Mouse (Mus musculus): Measurements from ENCODE around the gene Mogs. TPM values are rescaled to one million over a fixed set of nuclear protein-coding genes. Genes with fewer than 3 reads are reported as not detected.

The Mogs gene
- total and polyA plus RNA-seq, 3 experiments: 150 to 209 TPM; not detected in 1

GRCm38 (mm10) chr6:83134951-83135513, 19.7 kb downstream of the Mogs start, which contains the start of gene Rtkn:
Rtkn (plus strand) TSS chr6:83135463.
- Histone ChIP-seq H3K36me3 (ENCODE audit: control insufficient read depth in 1 of 2, insufficient read depth in 2 of 2, low read length in 2 of 2) (no peaks in the 10 kb centered on the region; a peak in 1 of 4 replicates), H3K9ac (ENCODE audit: control insufficient read depth, low read depth, low read length, poor library complexity, severe bottlenecking) (no peak within 1 kb of the TSS), H3K79me2 (ENCODE audit: control insufficient read depth, insufficient read depth, low read length, poor library complexity) (peaks cover 6% of the 10 kb centered on the region; the same call in 1 of the 2 replicates), H3K4me1 (ENCODE audit: control insufficient read depth in 1 of 2, insufficient read depth in 2 of 2, low read length in 2 of 2) (peaks cover 0 to 18% of the 10 kb centered on the region in 2 experiments; a peak in 3 of 4 replicates), H3K27me3 (ENCODE audit: control insufficient read depth in 1 of 2, insufficient read depth in 2 of 2, low read length in 2 of 2) (no peaks in the 10 kb centered on the region), H3K4me3 (ENCODE audit: control insufficient read depth in 1 of 2, insufficient read depth in 1 of 2, low read depth in 2 of 2, low read length in 2 of 2) (no peak within 1 kb of the TSS), H3K9me3 (replicated peaks; ENCODE audit: insufficient read depth, low read length) (no peaks in the 10 kb centered on the region), H3K27ac (ENCODE audit: control insufficient read depth, low read depth, low read length) (no peak within 1 kb of the TSS)
- no peak for TF ChIP-seq ETS1 (IDR thresholded peaks at IDR 0.05; ENCODE audit: low read depth, low read length)
- no peak for TF ChIP-seq USF2 (IDR thresholded peaks at IDR 0.05; ENCODE audit: borderline replicate concordance in 1 of 2, insufficient read depth in 1 of 2, low read depth in 1 of 2, low read length in 2 of 2)
- no peak for DNase-seq (ENCODE audit: low read depth, low spot score)

GRCm38 (mm10) chr6:83135571-83136161, 20.4 kb downstream of the Mogs start:
- TF ChIP-seq ETS1 (IDR thresholded peaks at IDR 0.05; ENCODE audit: low read depth, low read length) (no peak), HCFC1 (IDR thresholded peaks at IDR 0.05; ENCODE audit: low read depth, low read length) (no peak), TAL1 (IDR thresholded peaks at IDR 0.05; ENCODE audit: low read length) (no peak), USF1 (IDR thresholded peaks at IDR 0.05; ENCODE audit: low read depth, low read length) (no peak), JUND (IDR thresholded peaks at IDR 0.05; ENCODE audit: low read depth, low read length) (no peak), POLR2A (IDR thresholded peaks at IDR 0.05; ENCODE audit: control insufficient read depth in 1 of 2, insufficient read depth in 1 of 2, low read depth in 1 of 2, low read length in 2 of 2, poor library complexity in 1 of 2) (no peak), MXI1 (IDR thresholded peaks at IDR 0.05; ENCODE audit: low read depth, low read length) (no peak), RAD21 (IDR thresholded peaks at IDR 0.05; ENCODE audit: low read depth, low read length) (no peak), MAZ (IDR thresholded peaks at IDR 0.05; ENCODE audit: low read depth, low read length) (no peak), ZC3H11A (IDR thresholded peaks at IDR 0.05; ENCODE audit: low read depth, low read length) (no peak), TCF12 (IDR thresholded peaks at IDR 0.05; ENCODE audit: low read depth, low read length) (no peak), UBTF (IDR thresholded peaks at IDR 0.05; ENCODE audit: borderline replicate concordance, insufficient read depth, low read depth, low read length) (no peak), SIN3A (IDR thresholded peaks at IDR 0.05; ENCODE audit: low read length) (no peak), POLR2AphosphoS2 (IDR thresholded peaks at IDR 0.05; ENCODE audit: low read length) (no peak), KAT2A (conservative IDR thresholded peaks at IDR 0.05; ENCODE audit: low read depth, low read length) (no peak)
- Histone ChIP-seq H3K27ac (ENCODE audit: control insufficient read depth, low read depth, low read length) (no peak overlapping the region), H3K79me2 (ENCODE audit: control insufficient read depth, insufficient read depth, low read length, poor library complexity) (peaks cover 6% of the 10 kb centered on the region; the same call in 1 of the 2 replicates), H3K4me3 (ENCODE audit: control insufficient read depth in 1 of 2, insufficient read depth in 1 of 2, low read depth in 2 of 2, low read length in 2 of 2) (no peak overlapping the region), H3K27me3 (ENCODE audit: control insufficient read depth in 1 of 2, insufficient read depth in 2 of 2, low read length in 2 of 2) (no peaks in the 10 kb centered on the region), H3K9me3 (replicated peaks; ENCODE audit: insufficient read depth, low read length) (no peaks in the 10 kb centered on the region), H3K9ac (ENCODE audit: control insufficient read depth, low read depth, low read length, poor library complexity, severe bottlenecking) (no peak overlapping the region), H3K36me3 (ENCODE audit: control insufficient read depth in 1 of 2, insufficient read depth in 2 of 2, low read length in 2 of 2) (no peaks in the 10 kb centered on the region; a peak in 1 of 4 replicates), H3K4me1 (ENCODE audit: control insufficient read depth in 1 of 2, insufficient read depth in 2 of 2, low read length in 2 of 2) (peaks cover 0 to 18% of the 10 kb centered on the region in 2 experiments; a peak in 3 of 4 replicates)
- no peak for DNase-seq (ENCODE audit: low read depth, low spot score)

Measured in MEL (cell line).